ENCODE assay signal across 8 mouse cellular contexts in the genomic region with DNA sequence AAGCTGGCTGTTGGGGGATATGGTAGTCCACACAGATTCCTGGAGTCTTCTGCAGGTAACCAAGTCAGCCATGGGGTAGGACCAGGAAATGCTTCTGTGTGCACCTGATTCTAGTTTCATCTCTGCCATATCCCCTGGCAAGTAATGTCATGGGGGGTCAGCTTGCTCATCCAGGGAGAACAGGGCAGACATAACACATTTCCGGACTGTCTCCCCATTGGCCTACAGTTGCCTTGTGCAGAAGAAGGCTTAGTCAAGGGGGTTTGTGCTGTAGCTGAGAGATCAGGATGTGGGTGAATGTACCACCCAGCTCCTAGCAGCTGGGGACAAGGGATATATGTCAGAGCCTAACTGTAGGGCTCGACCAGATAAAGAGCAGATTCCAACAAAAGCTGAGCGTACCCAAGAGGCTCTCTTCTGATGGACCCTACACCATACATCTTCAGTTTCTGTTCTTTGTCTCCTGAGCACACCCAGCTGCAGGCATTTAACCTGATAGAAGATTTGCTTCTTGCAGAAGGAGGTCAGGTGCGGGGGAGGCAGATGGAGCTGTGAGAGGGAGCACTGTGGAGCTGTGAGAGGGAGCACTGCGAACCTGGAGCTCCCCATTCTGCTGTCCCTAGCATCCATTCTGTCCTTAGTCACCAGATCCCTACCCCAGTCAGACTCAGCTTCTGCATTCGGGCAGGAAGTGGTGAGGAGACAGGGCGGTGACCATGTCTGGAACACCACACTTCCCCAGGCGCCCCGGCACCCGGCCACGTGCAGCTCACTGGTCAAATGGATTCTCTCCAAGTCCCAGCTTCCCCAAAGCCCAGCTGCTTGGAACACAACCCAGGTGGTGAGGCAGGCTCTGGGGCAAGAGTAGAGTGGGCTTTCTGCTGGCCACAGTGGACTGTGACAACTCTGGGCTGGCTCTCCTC.
DNase-seq lines count a peak whose midpoint lies in the region; ATAC-seq and TF ChIP-seq lines count a peak whose summit lies in the region.

No protein-coding gene starts in this region.

- no peak for ATAC-seq in forebrain, embryonic 15.5 days (replicated peaks)
- no peak; the same call in 1 of the 2 replicates for ATAC-seq in kidney, postnatal 0 days (replicated peaks; ENCODE audit: low FRiP score, low read depth)
- no peak for ATAC-seq in forebrain, embryonic 14.5 days

- WGBS in forebrain, embryonic 10.5 days: 90% methylated on average over 11 of the region's 11 CpGs
- WGBS in forebrain, embryonic 15.5 days: 88% methylated on average over 11 of the region's 11 CpGs
- 62% methylated on average over 11 of the region's 11 CpGs for WGBS in kidney, postnatal 0 days
- WGBS in lung, adult 2 months: 37% methylated on average over 11 of the region's 11 CpGs
- 93% methylated on average over 11 of the region's 11 CpGs for WGBS in forebrain, embryonic 14.5 days

- H3K9me3 ChIP-seq in forebrain, embryonic 10.5 days: no peaks in the 10 kb centered on the region
- no peaks in the 10 kb centered on the region for H3K9me3 ChIP-seq in forebrain, embryonic 15.5 days
- H3K9me3 ChIP-seq in kidney, postnatal 0 days (replicated peaks; ENCODE audit: low read length): no peaks in the 10 kb centered on the region
- H3K9me3 ChIP-seq in forebrain, embryonic 14.5 days (replicated peaks; ENCODE audit: control insufficient read depth, low read length): no peaks in the 10 kb centered on the region

- no peaks in the 10 kb centered on the region for H3K36me3 ChIP-seq in forebrain, embryonic 10.5 days (replicated peaks)
- no peaks in the 10 kb centered on the region for H3K36me3 ChIP-seq in forebrain, embryonic 15.5 days
- H3K36me3 ChIP-seq in kidney, postnatal 0 days (ENCODE audit: insufficient read depth, low read length): no peaks in the 10 kb centered on the region
- no peaks in the 10 kb centered on the region for H3K36me3 ChIP-seq in forebrain, embryonic 14.5 days (ENCODE audit: control insufficient read depth, insufficient read depth, low read length)

- TF ChIP-seq POLR2A in lung, adult 2 months (IDR thresholded peaks at IDR 0.05; ENCODE audit: borderline replicate concordance, extremely low read depth, low read depth, low read length): no peak; the same call in 1 of the 2 replicates

- peaks cover 32% of the 10 kb centered on the region for H3K4me1 ChIP-seq in forebrain, embryonic 10.5 days
- no peaks in the 10 kb centered on the region for H3K4me1 ChIP-seq in forebrain, embryonic 15.5 days
- peaks cover 25% of the 10 kb centered on the region; the same call in 1 of the 2 replicates for H3K4me1 ChIP-seq in kidney, postnatal 0 days (replicated peaks; ENCODE audit: insufficient read depth, low read length)
- H3K4me1 ChIP-seq in lung, adult 2 months (ENCODE audit: control insufficient read depth, insufficient read depth, low read length): peaks cover 34% of the 10 kb centered on the region
- H3K4me1 ChIP-seq in forebrain, embryonic 14.5 days (ENCODE audit: control insufficient read depth, insufficient read depth, low read length): 0 out of 2 replicates have a peak, but pooled peaks cover 5% of the 10 kb centered on the region

- no peak for TF ChIP-seq CTCF in kidney, postnatal 0 days (IDR thresholded peaks at IDR 0.05; ENCODE audit: low read depth)
- no peak for TF ChIP-seq CTCF in lung, adult 2 months (IDR thresholded peaks at IDR 0.05; ENCODE audit: insufficient read depth, low read length)

- H3K9ac ChIP-seq in forebrain, embryonic 15.5 days (replicated peaks): no peak overlapping the region
- no peak overlapping the region for H3K9ac ChIP-seq in kidney, postnatal 0 days (ENCODE audit: low read depth, low read length)
- H3K9ac ChIP-seq in forebrain, embryonic 14.5 days (ENCODE audit: low read length): no peak overlapping the region

- no peak overlapping the region for H3K4me2 ChIP-seq in forebrain, embryonic 15.5 days (replicated peaks)
- H3K4me2 ChIP-seq in kidney, postnatal 0 days (ENCODE audit: low read length): no peak overlapping the region
- H3K4me2 ChIP-seq in forebrain, embryonic 14.5 days (ENCODE audit: low read length): no peak overlapping the region

- no peak for DNase-seq in forebrain, embryonic 10.5 days (ENCODE audit: extremely low spot score, low spot score)
- DNase-seq in T-cell, adult 2 months (ENCODE audit: low spot score): peak; percentile 35
- peak; percentile 52 to 75 for DNase-seq in gastrocnemius, postnatal 4 days (ENCODE audit: low spot score in 2 of 2)
- DNase-seq in kidney, postnatal 0 days (ENCODE audit: low spot score): peak; percentile 58
- peak; percentile 75 for DNase-seq in lung, adult 2 months
- peak; percentile 66 for DNase-seq in spleen, postnatal 36 days (ENCODE audit: low spot score in 2 of 2)
- no peak for DNase-seq in forebrain, embryonic 14.5 days (ENCODE audit: low spot score)

- H3K27ac ChIP-seq in forebrain, embryonic 10.5 days: 0 out of 2 replicates have a peak overlapping the region, but pooled peaks have one; percentile 0
- H3K27ac ChIP-seq in forebrain, embryonic 15.5 days (replicated peaks): no peak overlapping the region
- peak overlapping the region; percentile 37; the same call in 1 of the 2 replicates for H3K27ac ChIP-seq in kidney, postnatal 0 days
- no peak overlapping the region for H3K27ac ChIP-seq in forebrain, embryonic 14.5 days (ENCODE audit: low read depth, low read length)

- H3K4me3 ChIP-seq in forebrain, embryonic 10.5 days: no peak overlapping the region
- no peak overlapping the region for H3K4me3 ChIP-seq in forebrain, embryonic 15.5 days
- H3K4me3 ChIP-seq in kidney, postnatal 0 days (replicated peaks; ENCODE audit: low read depth, low read length): no peak overlapping the region
- no peak overlapping the region for H3K4me3 ChIP-seq in lung, adult 2 months (replicated peaks; ENCODE audit: extremely low read depth, low read depth, low read length)
- no peak overlapping the region for H3K4me3 ChIP-seq in forebrain, embryonic 14.5 days (ENCODE audit: low read depth, low read length)

- peaks cover 57% of the 10 kb centered on the region for H3K27me3 ChIP-seq in forebrain, embryonic 10.5 days (ENCODE audit: poor library complexity, severe bottlenecking)
- H3K27me3 ChIP-seq in forebrain, embryonic 15.5 days: no peaks in the 10 kb centered on the region
- H3K27me3 ChIP-seq in kidney, postnatal 0 days (ENCODE audit: insufficient read depth, low read length): no peaks in the 10 kb centered on the region
- no peaks in the 10 kb centered on the region for H3K27me3 ChIP-seq in forebrain, embryonic 14.5 days (replicated peaks; ENCODE audit: control insufficient read depth, insufficient read depth, low read length)

Comparison
In these comparisons a context has a peak if more than half of its experiments do, and no peak if none do; other contexts are left out.
1. H3K27ac ChIP-seq: peak in forebrain, embryonic 10.5 days (single experiment) and kidney, postnatal 0 days (single experiment); none in forebrain, embryonic 15.5 days (single experiment) and forebrain, embryonic 14.5 days (single experiment).
2. DNase-seq: peak in T-cell, adult 2 months (single experiment), gastrocnemius, postnatal 4 days (2 of 2), kidney, postnatal 0 days (single experiment), lung, adult 2 months (single experiment) and spleen, postnatal 36 days (2 of 2); none in forebrain, embryonic 10.5 days (single experiment) and forebrain, embryonic 14.5 days (single experiment).